Mouse (Mus musculus) bone marrow, adult 2 months (tissue): ENCODE measurements around the gene Dnal1.

Experiments used
- CTCF ChIP-seq: fragments of 200-500 bp; IDR thresholded peaks from 2 replicates; pipeline ENCODE4 v1.5.1; 2011; ENCODE audit warnings: low read length, control low read depth; ENCODE audit not compliant: control insufficient read depth, insufficient read depth
- POLR2A ChIP-seq: fragments of 200-500 bp; IDR thresholded peaks from 2 replicates; pipeline ENCODE4 v1.6.1; 2011; ENCODE audit warnings: low read depth, mild to moderate bottlenecking, control low read depth, low read length, borderline replicate concordance; ENCODE audit not compliant: control insufficient read depth

DNA sequence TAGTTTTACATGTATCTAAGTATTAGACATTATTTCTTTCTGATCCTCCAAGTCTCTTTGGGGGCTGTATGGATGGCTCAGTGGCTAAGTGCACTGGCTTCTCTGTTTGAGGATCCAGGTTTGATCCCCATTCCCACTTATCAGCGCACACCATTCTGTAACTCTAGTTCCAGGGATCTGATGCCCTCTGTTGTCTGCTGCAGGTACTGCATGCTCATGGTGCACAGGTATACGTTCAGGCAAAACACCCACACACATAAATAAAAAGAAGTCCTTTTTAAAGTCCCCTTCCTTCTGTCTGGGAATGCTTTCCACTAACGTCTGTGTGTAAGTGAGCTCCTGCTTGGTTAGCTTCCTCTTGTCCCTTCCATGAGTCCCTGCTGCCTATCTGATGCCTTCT is 18.1 kb downstream of the Dnal1 start:
- TF ChIP-seq CTCF = peak; percentile 61
- no peak for TF ChIP-seq POLR2A
